Mouse (Mus musculus) liver, embryonic 13.5 days (tissue): ENCODE measurements around the gene Actl7b. TPM values are rescaled to one million over a fixed set of nuclear protein-coding genes. Genes with fewer than 3 reads are reported as not detected.

Experiments
- ATAC-seq: fragments of 200-750 bp; cut with Nextera tagmentation; 2 replicates; pipeline ENCODE4 v1.8.0; 2017; ENCODE audit warnings: low read depth, mild to moderate bottlenecking, moderate number of reproducible peaks, moderate library complexity
- DNase-seq: peaks from one replicate; pipeline ENCODE4 v3.0.0; 2022
- H3K27ac ChIP-seq: fragments of 300-500 bp; sonication (generic); 2 replicates; pipeline ENCODE4 v1.5.1; 2015; ENCODE audit warnings: moderate library complexity, mild to moderate bottlenecking, inconsistent platforms
- H3K27me3 ChIP-seq: fragments of 300-500 bp; sonication (generic); 2 replicates; pipeline ENCODE4 v1.6.1; 2015; ENCODE audit warnings: mild to moderate bottlenecking, inconsistent platforms
- H3K36me3 ChIP-seq: fragments of 300-500 bp; sonication (generic); 2 replicates; pipeline ENCODE4 v1.6.1; 2015; ENCODE audit warnings: mild to moderate bottlenecking, inconsistent platforms
- H3K4me1 ChIP-seq: fragments of 300-500 bp; sonication (generic); replicated peaks from 2 replicates; pipeline ENCODE4 v1.6.1; 2015; ENCODE audit warnings: inconsistent platforms
- H3K4me2 ChIP-seq: fragments of 300-500 bp; sonication (generic); 2 replicates; pipeline ENCODE4 v1.6.1; 2015; ENCODE audit warnings: inconsistent platforms, mild to moderate bottlenecking, moderate library complexity
- H3K4me3 ChIP-seq: fragments of 300-500 bp; sonication (generic); replicated peaks from 2 replicates; pipeline ENCODE4 v1.5.1; 2015; ENCODE audit warnings: mild to moderate bottlenecking, inconsistent platforms
- H3K9ac ChIP-seq: fragments of 300-500 bp; sonication (generic); 2 replicates; pipeline ENCODE4 v1.6.1; 2015; ENCODE audit warnings: mild to moderate bottlenecking, inconsistent platforms
- H3K9me3 ChIP-seq: fragments of 300-500 bp; sonication (generic); replicated peaks from 2 replicates; pipeline ENCODE4 v1.6.1; 2016; ENCODE audit warnings: inconsistent platforms
- WGBS: fragments of 180-500 bp; shearing (Covaris S2); methylation state at CpG from one replicate; pipeline ENCODE4 v1.1.7; 2015; ENCODE audit not compliant: insufficient replicate concordance; 5-methylcytosine and 5-hydroxymethylcytosine counted together
- polyA plus RNA-seq: library from polyadenylated mRNA; unstranded; fragments of >200 nt; fragmentation: Nextera tagmentation; extraction: Ambion mirVana; gene quantifications from 2 replicates; pipeline ENCODE4 v1.2.1, GENCODE M21; 2015

Actl7b gene
- polyA plus RNA-seq, 1 experiment from 2014 or later, result not detected

- Histone ChIP-seq H3K4me1 (no peaks in the 10 kb centered on the region), H3K4me2 (no peak overlapping the region), H3K27ac (no peak overlapping the region), H3K4me3 (no peak overlapping the region), H3K36me3 (peaks cover 8% of the 10 kb centered on the region; the same call in 1 of the 2 replicates), H3K9me3 (no peaks in the 10 kb centered on the region), H3K9ac (no peak overlapping the region), H3K27me3 (no peaks in the 10 kb centered on the region)
- DNase-seq (no peak), ATAC-seq (no peak)
- 91% methylated on average over 20 of the region's 20 CpGs for WGBS
Measured at GRCm38 (mm10) chr4:56740611-56741010, 632 bp downstream of the Actl7b start.

DNA sequence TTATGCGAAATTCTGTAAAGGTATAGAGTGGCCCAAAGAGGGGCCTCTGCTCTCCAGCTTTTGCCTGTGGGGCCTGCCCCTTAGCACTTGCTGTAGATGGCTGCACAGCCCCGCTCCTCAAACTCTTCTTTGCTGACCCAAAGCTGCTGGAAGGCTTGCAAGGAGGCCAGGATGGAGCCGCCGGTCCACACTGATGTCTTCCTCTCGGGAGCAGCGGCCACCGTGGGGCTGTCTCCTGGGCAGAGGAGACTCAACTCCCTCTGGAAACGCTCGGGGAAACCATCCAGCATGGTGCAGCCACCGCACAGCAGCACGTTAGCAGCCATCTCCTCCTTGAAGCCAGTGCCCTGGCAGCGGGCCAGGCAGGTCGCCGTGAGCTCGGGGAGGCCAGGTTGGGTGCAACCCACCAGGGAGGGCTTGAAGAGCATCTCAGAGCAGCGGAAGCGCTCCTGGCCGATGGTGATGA, 1.2 kb downstream of the Actl7b start, which contains the start of gene Gm26657:
Gene Gm26657 (plus strand): TSS at position 51 of the 466 bp plus-strand sequence.
- Histone ChIP-seq H3K4me1 (no peaks in the 10 kb centered on the region), H3K27me3 (no peaks in the 10 kb centered on the region), H3K36me3 (peaks cover 8% of the 10 kb centered on the region; the same call in 1 of the 2 replicates), H3K9me3 (no peaks in the 10 kb centered on the region), H3K9ac (no peak within 1 kb of the TSS), H3K4me2 (no peak within 1 kb of the TSS), H3K4me3 (no peak within 1 kb of the TSS), H3K27ac (no peak within 1 kb of the TSS)
- 72% methylated on average over 18 of the region's 18 CpGs for WGBS
- DNase-seq (no peak), ATAC-seq (no peak)

GRCm38 (mm10) chr4:56725839-56726238, 15.4 kb downstream of the Actl7b start:
- H3K36me3 ChIP-seq, result no peaks in the 10 kb centered on the region
- H3K9ac ChIP-seq, result no peak overlapping the region
- no peak overlapping the region for H3K27ac ChIP-seq
- 42% methylated on average over 8 of the region's 8 CpGs for WGBS
- H3K4me2 ChIP-seq, result no peak overlapping the region
- H3K9me3 ChIP-seq, result no peaks in the 10 kb centered on the region
- ATAC-seq (no peak), DNase-seq (no peak)
- H3K27me3 ChIP-seq, result no peaks in the 10 kb centered on the region
- no peak overlapping the region for H3K4me3 ChIP-seq
- no peaks in the 10 kb centered on the region for H3K4me1 ChIP-seq

DNA sequence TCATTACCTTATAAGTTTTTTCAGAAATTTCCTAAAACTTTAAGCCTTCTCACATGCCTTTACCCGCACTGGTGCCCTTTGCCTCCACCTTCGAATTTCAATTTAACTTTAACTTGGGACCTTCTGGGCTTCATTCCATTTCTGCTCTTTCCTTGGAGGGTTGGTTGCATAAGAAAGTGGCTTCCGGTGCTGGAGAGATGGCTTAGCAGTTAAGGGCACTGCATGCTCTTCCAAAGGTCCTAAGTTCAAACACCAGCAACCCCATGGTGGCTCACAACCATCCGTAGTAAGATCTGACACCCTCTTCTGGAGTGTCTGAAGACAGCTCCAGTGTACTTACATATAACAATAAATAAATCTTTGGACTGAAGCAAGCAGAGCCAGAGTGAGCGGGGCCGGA, 18.0 kb downstream of the Actl7b start:
- no peaks in the 10 kb centered on the region for H3K36me3 ChIP-seq
- H3K9ac ChIP-seq, result no peak overlapping the region
- H3K4me1 ChIP-seq, result no peaks in the 10 kb centered on the region
- WGBS, result 68% methylated on average over 6 of the region's 6 CpGs
- DNase-seq (no peak), ATAC-seq (no peak)
- no peak overlapping the region for H3K27ac ChIP-seq
- H3K4me3 ChIP-seq, result no peak overlapping the region
- H3K27me3 ChIP-seq, result no peaks in the 10 kb centered on the region
- H3K4me2 ChIP-seq, result no peak overlapping the region
- no peaks in the 10 kb centered on the region for H3K9me3 ChIP-seq

DNA sequence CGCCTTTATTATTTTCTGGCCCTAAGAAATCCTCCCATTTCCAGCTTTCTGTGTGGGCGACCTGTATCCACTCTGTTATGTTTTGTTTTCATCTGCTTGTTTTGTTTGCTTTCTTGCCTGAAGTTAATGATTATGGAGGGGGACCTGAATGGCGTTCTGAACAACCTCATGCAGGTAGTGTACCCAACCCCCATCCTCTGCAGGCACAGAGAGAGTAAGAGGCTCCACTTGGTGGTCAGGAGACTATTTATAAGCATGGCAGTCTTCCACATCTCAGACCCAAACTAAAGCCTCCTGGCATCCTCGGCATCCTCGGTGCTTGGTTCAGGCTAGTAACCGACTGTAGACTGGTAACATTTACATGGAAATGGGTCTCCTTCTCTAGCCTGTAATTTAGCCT, 18.9 kb downstream of the Actl7b start:
- H3K27me3 ChIP-seq, result no peaks in the 10 kb centered on the region
- H3K9me3 ChIP-seq, result no peaks in the 10 kb centered on the region
- WGBS, result 58% methylated on average over 6 of the region's 6 CpGs
- no peaks in the 10 kb centered on the region for H3K36me3 ChIP-seq
- H3K9ac ChIP-seq, result no peak overlapping the region
- DNase-seq (no peak), ATAC-seq (no peak)
- no peak overlapping the region for H3K4me2 ChIP-seq
- H3K4me3 ChIP-seq, result no peak overlapping the region
- no peaks in the 10 kb centered on the region for H3K4me1 ChIP-seq
- H3K27ac ChIP-seq, result no peak overlapping the region

GRCm38 (mm10) chr4:56721469-56721868, 19.8 kb downstream of the Actl7b start:
- DNase-seq (no peak), ATAC-seq (no peak)
- no peaks in the 10 kb centered on the region for H3K4me1 ChIP-seq
- WGBS, result 12% methylated on average over 3 of the region's 3 CpGs
- H3K4me2 ChIP-seq, result no peak overlapping the region
- no peak overlapping the region for H3K4me3 ChIP-seq
- H3K9ac ChIP-seq, result no peak overlapping the region
- H3K36me3 ChIP-seq, result no peaks in the 10 kb centered on the region
- H3K27me3 ChIP-seq, result no peaks in the 10 kb centered on the region
- no peak overlapping the region for H3K27ac ChIP-seq
- H3K9me3 ChIP-seq, result no peaks in the 10 kb centered on the region

GRCm38 (mm10) chr4:56720403-56720802, 20.8 kb downstream of the Actl7b start:
- no peak for ATAC-seq
- WGBS, result 55% methylated on average over 9 of the region's 9 CpGs
- Histone ChIP-seq H3K9ac (no peak overlapping the region), H3K27me3 (no peaks in the 10 kb centered on the region), H3K4me3 (no peak overlapping the region), H3K36me3 (no peaks in the 10 kb centered on the region), H3K4me2 (no peak overlapping the region), H3K4me1 (no peaks in the 10 kb centered on the region), H3K9me3 (no peaks in the 10 kb centered on the region), H3K27ac (no peak overlapping the region)
- DNase-seq, result no peak

DNA sequence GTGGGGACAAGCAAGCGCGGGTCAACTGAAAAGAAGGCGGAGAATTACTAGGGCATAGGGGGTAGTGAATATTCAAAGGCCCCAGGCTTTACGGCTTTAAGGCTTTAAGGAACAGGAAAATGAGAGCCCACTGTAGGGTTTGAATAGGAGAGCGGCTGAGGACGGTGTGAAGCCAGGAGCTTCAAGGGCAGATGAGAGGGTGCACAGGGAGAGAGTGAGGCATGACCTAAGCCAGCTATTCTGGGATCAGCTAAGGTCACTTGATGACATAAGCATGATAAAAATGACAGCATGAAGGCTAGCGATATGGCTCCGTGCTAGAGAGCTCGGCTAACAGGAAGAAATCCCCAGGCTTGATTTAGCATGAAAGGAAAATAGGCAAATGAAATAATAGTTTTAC, 21.8 kb downstream of the Actl7b start:
- no peaks in the 10 kb centered on the region for H3K4me1 ChIP-seq
- H3K27me3 ChIP-seq, result no peaks in the 10 kb centered on the region
- no peak overlapping the region for H3K9ac ChIP-seq
- no peak for DNase-seq
- H3K9me3 ChIP-seq, result no peaks in the 10 kb centered on the region
- H3K4me3 ChIP-seq, result no peak overlapping the region
- H3K4me2 ChIP-seq, result no peak overlapping the region
- H3K27ac ChIP-seq, result no peak overlapping the region
- 52% methylated on average over 9 of the region's 9 CpGs for WGBS
- H3K36me3 ChIP-seq, result no peaks in the 10 kb centered on the region
- no peak for ATAC-seq

- Histone ChIP-seq H3K9ac (no peak overlapping the region), H3K36me3 (no peaks in the 10 kb centered on the region), H3K4me3 (no peak overlapping the region), H3K9me3 (no peaks in the 10 kb centered on the region), H3K4me2 (no peak overlapping the region), H3K4me1 (no peaks in the 10 kb centered on the region), H3K27ac (no peak overlapping the region), H3K27me3 (no peaks in the 10 kb centered on the region)
- ATAC-seq (no peak), DNase-seq (no peak)
- WGBS, result 61% methylated on average over 12 of the region's 12 CpGs
Measured at GRCm38 (mm10) chr4:56718573-56719442, 22.4 kb downstream of the Actl7b start.

GRCm38 (mm10) chr4:56717932-56718331, 23.3 kb downstream of the Actl7b start:
- no peak for ATAC-seq
- WGBS, result 71% methylated on average over 3 of the region's 3 CpGs

GRCm38 (mm10) chr4:56716801-56717200, 24.4 kb downstream of the Actl7b start:
- no peak overlapping the region for H3K27ac ChIP-seq
- no peak overlapping the region for H3K9ac ChIP-seq
- no peak overlapping the region for H3K4me2 ChIP-seq
- DNase-seq (no peak), ATAC-seq (no peak)
- no peaks in the 10 kb centered on the region for H3K36me3 ChIP-seq
- no peaks in the 10 kb centered on the region for H3K4me1 ChIP-seq
- H3K9me3 ChIP-seq, result no peaks in the 10 kb centered on the region
- no peaks in the 10 kb centered on the region for H3K27me3 ChIP-seq
- WGBS, result 39% methylated on average over 5 of the region's 5 CpGs
- no peak overlapping the region for H3K4me3 ChIP-seq

More at GRCm38 (mm10) chr4:56717932-56718331, 23.3 kb downstream of the Actl7b start:
- Histone ChIP-seq H3K27me3 (no peaks in the 10 kb centered on the region), H3K36me3 (no peaks in the 10 kb centered on the region), H3K4me3 (no peak overlapping the region), H3K9me3 (no peaks in the 10 kb centered on the region), H3K9ac (no peak overlapping the region), H3K27ac (no peak overlapping the region), H3K4me2 (no peak overlapping the region), H3K4me1 (no peaks in the 10 kb centered on the region)
- no peak for DNase-seq

- H3K36me3 ChIP-seq, result no peaks in the 10 kb centered on the region
- H3K4me3 ChIP-seq, result no peak overlapping the region
- no peak overlapping the region for H3K27ac ChIP-seq
- no peaks in the 10 kb centered on the region for H3K4me1 ChIP-seq
- ATAC-seq (no peak), DNase-seq (no peak)
- WGBS, result 70% methylated on average over 3 of the region's 3 CpGs
- no peaks in the 10 kb centered on the region for H3K9me3 ChIP-seq
- H3K9ac ChIP-seq, result no peak overlapping the region
- no peak overlapping the region for H3K4me2 ChIP-seq
- no peaks in the 10 kb centered on the region for H3K27me3 ChIP-seq
Measured at GRCm38 (mm10) chr4:56713155-56713554, 28.1 kb downstream of the Actl7b start.
